Mouse (Mus musculus): ENCODE data around the gene Ephb4. TPM values are rescaled to one million over a fixed set of nuclear protein-coding genes. Genes with fewer than 3 reads are reported as not detected.

Gene Ephb4
- polyA plus RNA-seq, 1 experiment = not detected

GRCm38 (mm10) chr5:137376722-137377121 lies 26.8 kb downstream of the Ephb4 start:
- no peak for TF ChIP-seq GATA1 (IDR thresholded peaks at IDR 0.05; ENCODE audit: low read length)

GRCm38 (mm10) chr5:137377176-137377575 lies 27.3 kb downstream of the Ephb4 start:
- no peak for TF ChIP-seq GATA1 (IDR thresholded peaks at IDR 0.05; ENCODE audit: low read length)

DNA sequence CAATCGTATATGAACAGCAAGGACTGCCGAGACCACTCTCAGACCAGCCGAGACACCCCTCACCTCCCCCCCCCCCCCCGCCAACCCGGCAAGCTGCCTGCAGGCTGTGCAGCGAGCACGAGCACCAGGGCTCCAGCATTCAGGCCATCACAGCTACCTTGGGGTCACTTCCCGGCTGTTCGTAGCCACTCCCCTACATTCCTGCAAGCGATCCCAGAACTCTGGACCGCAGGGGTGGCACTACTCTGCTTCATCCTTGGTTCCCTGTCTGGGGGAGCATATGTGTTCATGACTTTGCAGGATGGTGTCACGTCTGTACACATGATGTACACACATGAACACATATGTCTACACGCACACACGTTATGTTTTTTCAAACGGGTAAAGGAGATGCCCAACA lies 27.7 kb downstream of the Ephb4 start:
- no peak for TF ChIP-seq GATA1 (IDR thresholded peaks at IDR 0.05; ENCODE audit: low read length)

DNA sequence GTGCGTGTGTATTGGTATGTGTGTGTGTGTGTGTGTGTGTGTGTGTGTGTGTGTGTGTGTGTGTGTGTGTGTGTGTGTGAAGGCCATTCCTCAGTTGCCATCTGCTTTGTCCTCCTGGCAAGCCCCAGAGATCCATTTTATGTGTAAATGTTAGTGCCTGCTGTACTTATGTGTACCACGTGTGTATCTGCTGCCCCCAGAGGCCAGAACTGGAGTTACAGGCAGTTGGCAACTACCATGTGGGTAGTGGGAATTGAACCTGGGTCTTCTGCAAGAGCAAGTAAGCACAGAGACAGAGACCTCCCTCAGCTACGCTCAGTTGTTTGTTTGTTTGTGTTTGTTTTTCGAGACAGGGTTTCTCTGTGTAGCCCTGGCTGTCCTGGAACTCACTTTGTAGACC lies 31.2 kb downstream of the Ephb4 start:
- no peak for TF ChIP-seq GATA1 (IDR thresholded peaks at IDR 0.05; ENCODE audit: low read length)

DNA sequence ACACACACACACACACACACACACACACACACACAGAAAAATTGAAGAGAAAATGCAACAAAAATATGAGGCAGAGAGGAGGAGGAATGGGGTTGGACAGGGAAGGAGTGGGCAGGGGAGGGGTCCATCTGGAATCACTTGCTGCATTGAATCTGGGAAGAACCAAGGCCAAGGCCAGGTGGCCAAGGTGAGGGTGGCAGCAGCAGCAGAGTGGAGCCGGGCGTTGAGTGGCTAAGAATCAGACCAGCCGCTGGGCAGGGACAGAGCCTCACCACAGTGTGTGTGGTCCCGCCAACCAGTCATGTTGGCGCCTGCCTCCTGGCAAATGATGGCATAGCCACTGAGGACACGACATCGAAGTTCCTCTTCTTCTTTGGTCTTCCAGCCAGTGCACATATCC lies 33.5 kb downstream of the Ephb4 start:
- TF ChIP-seq GATA1 (IDR thresholded peaks at IDR 0.05; ENCODE audit: low read length) = no peak

DNA sequence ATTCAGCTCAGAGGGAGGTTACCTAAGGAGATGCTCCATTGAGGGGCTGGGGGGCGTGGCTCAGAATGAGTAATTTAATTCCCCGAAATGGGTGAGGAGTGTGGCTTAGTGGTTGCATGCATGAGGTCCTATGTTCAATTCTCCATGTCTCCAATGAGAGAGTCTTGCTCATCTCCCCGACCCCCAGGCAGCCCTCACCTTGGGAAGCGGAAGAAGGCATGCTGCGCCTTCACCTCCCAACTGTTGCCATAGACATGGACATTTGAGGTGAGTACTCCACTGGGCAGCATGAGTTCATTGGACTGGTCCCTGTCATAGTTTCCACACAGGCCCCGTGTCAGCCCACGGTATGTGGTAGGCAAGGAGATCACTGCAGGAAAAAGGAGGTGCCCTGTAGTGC lies 36.8 kb downstream of the Ephb4 start:
- no peak for TF ChIP-seq GATA1 (IDR thresholded peaks at IDR 0.05; ENCODE audit: low read length)

DNA sequence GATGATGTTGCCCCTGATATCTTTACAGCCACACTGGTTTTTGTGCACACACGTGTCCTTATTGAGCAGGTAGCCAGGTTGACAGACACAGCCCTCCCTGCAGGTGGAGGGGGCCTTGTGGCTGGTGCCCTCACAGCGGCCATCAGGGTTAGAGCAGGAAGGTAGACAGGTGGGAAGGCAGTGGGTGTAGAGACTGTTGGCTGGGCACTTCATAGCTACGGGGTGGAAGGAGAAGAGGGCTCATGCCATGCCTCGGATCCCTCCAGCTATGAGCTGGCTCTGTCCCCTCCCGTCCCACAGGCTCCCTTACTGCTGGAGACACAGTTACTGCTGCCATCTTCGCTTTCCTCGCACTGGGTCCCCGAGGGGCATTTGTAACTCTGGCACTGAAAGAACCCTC lies 41.7 kb downstream of the Ephb4 start:
- no peak for TF ChIP-seq GATA1 (IDR thresholded peaks at IDR 0.05; ENCODE audit: low read length)

- no peak for TF ChIP-seq GATA1 (IDR thresholded peaks at IDR 0.05; ENCODE audit: low read length)
Observed at GRCm38 (mm10) chr5:137394456-137394855, 44.5 kb downstream of the Ephb4 start.

- TF ChIP-seq GATA1 (IDR thresholded peaks at IDR 0.05; ENCODE audit: low read length) = no peak
Observed at GRCm38 (mm10) chr5:137404081-137404480, 54.2 kb downstream of the Ephb4 start.

GRCm38 (mm10) chr5:137409451-137409850 lies 59.5 kb downstream of the Ephb4 start:
- TF ChIP-seq GATA1 (IDR thresholded peaks at IDR 0.05; ENCODE audit: low read length) = no peak

GRCm38 (mm10) chr5:137410066-137410465 lies 60.2 kb downstream of the Ephb4 start:
- no peak for TF ChIP-seq GATA1 (IDR thresholded peaks at IDR 0.05; ENCODE audit: low read length)

GRCm38 (mm10) chr5:137410549-137410948 lies 60.6 kb downstream of the Ephb4 start:
- no peak for TF ChIP-seq GATA1 (IDR thresholded peaks at IDR 0.05; ENCODE audit: low read length)

- TF ChIP-seq GATA1 (IDR thresholded peaks at IDR 0.05; ENCODE audit: low read length) = no peak
Observed at GRCm38 (mm10) chr5:137411235-137411634, 61.3 kb downstream of the Ephb4 start.

DNA sequence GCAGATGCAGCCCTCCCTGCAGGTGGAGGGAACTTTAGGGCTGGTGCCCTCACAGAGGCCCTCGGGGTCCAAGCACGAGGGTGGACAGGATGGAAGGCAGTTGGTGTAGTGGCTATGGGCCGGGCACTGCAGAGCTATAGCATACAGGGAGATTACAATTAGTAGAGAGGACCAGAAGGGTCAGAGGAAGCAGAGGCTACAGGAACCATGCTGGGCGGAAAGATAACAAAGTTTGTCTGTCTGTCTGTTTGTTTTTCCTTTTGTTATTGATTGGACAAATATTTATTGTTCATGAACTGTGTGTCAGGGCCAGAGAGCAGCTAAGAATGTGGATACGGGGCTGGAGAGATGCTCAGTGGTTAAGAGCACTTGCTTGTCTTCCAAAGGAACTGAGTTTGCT lies 64.3 kb downstream of the Ephb4 start:
- TF ChIP-seq GATA1 (IDR thresholded peaks at IDR 0.05; ENCODE audit: low read length) = no peak

GRCm38 (mm10) chr5:137419105-137419504 lies 69.2 kb downstream of the Ephb4 start:
- no peak for TF ChIP-seq GATA1 (IDR thresholded peaks at IDR 0.05; ENCODE audit: low read length)

GRCm38 (mm10) chr5:137419841-137420240 lies 69.9 kb downstream of the Ephb4 start:
- TF ChIP-seq GATA1 (IDR thresholded peaks at IDR 0.05; ENCODE audit: low read length) = no peak

- no peak for TF ChIP-seq GATA1 (IDR thresholded peaks at IDR 0.05; ENCODE audit: low read length)
Observed at GRCm38 (mm10) chr5:137425648-137426047, 75.7 kb downstream of the Ephb4 start.

Other genes with a start within 250 kb of the Ephb4 start
- 23.7 and 28.2 TPM in 2 replicates for gene Trim56, start 233.9 kb upstream of the Ephb4 start, polyA plus RNA-seq (2012)
- gene Muc3, start 200.8 kb upstream of the Ephb4 start, polyA plus RNA-seq (2012) = not detected in 2 replicates
- not detected in 2 replicates for gene Muc3a, start 137.7 kb upstream of the Ephb4 start, polyA plus RNA-seq (2012)
- gene Ache, start 62.6 kb upstream of the Ephb4 start, polyA plus RNA-seq (2012) = 18.7 and 23.1 TPM in 2 replicates
- 23.1 and 24.9 TPM in 2 replicates for gene Ufsp1, start 55.5 kb upstream of the Ephb4 start, polyA plus RNA-seq (2012)
- gene Srrt, start 42.4 kb upstream of the Ephb4 start, polyA plus RNA-seq (2012) = 407 and 412 TPM in 2 replicates
- gene Trip6, start 35.7 kb upstream of the Ephb4 start, polyA plus RNA-seq (2012) = 44.6 and 59.3 TPM in 2 replicates
- gene Slc12a9, start 16.5 kb upstream of the Ephb4 start, polyA plus RNA-seq (2012) = 0.44 and 0.82 TPM in 2 replicates
- gene Zan, start 127.0 kb downstream of the Ephb4 start, polyA plus RNA-seq (2012) = not detected in 2 replicates
- 63.3 and 81.3 TPM in 2 replicates for gene Pop7, start 152.4 kb downstream of the Ephb4 start, polyA plus RNA-seq (2012)
- 40.9 and 54.1 TPM in 2 replicates for gene Gigyf1, start 168.4 kb downstream of the Ephb4 start, polyA plus RNA-seq (2012)
- gene Epo, start 183.1 kb downstream of the Ephb4 start, polyA plus RNA-seq (2012) = not detected in 2 replicates
- gene Gnb2, start 183.4 kb downstream of the Ephb4 start, polyA plus RNA-seq (2012) = 425 and 439 TPM in 2 replicates
- gene Actl6b, start 203.4 kb downstream of the Ephb4 start, polyA plus RNA-seq (2012) = not detected in 2 replicates
- gene Tfr2, start 219.7 kb downstream of the Ephb4 start, polyA plus RNA-seq (2012) = 80.4 and 98.8 TPM in 2 replicates